Mouse (Mus musculus) stomach, postnatal 0 days (tissue): ENCODE measurements around the gene Cttn.

Experiments used
- CTCF ChIP-seq: IDR thresholded peaks from 2 replicates; pipeline ENCODE4 v1.5.1; 2016; ENCODE audit warnings: antibody characterized with exemption, low read depth, mild to moderate bottlenecking, moderate library complexity
- EP300 ChIP-seq: optimal IDR thresholded peaks from 2 replicates; pipeline ENCODE3; 2016; ENCODE audit warnings: antibody characterized with exemption

GRCm38 (mm10) chr7:144516711-144517110 is 45.9 kb upstream of the Cttn start:
- TF ChIP-seq CTCF (no peak), EP300 (no peak)
